Mouse (Mus musculus): Measurements from ENCODE around the gene Cln5.

DNA sequence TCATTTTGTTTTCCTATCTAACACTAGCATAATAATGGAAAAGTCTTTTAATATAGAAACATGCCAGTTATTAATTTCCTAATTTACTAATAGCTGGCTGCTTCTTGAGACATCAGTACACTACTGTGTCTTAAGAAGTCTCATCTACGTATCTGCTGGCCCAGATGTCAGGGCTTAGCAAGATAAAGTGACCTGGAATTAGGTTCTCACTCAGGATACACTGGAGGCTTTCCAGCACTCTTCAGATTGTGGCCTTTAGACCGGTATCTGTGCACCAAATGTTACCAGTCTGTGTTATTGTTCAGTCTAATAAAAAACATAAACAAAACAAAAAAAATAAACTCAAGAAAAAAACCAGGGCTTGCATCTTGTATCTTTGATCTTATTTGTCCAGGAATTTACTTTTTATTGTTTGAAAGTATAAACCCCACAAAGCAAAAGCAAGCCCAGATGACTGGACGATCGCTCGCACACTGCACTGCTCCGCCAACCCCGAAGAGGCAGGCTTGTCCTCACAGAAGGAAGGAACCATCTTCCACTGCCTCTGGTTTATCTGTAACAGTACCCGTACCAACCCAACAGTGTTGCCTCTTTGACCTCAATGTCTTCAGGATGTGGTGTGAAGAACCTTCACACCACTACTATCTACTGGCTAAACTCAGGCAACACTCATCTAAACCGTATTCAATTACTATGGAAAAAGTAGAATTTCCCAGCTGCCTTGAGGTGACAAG is 7.4 kb downstream of the Cln5 start:
- TF ChIP-seq POLR2A (IDR thresholded peaks at IDR 0.05; ENCODE audit: insufficient read depth, low read depth, low read length) (no peak), CTCF (IDR thresholded peaks at IDR 0.05) (no peak), EP300 (IDR thresholded peaks at IDR 0.05; ENCODE audit: insufficient read depth, low read depth, low read length) (no peak)

Data from heart, adult 2 months (tissue).